Mouse (Mus musculus) fibroblast of lung, adult 2 months (primary cell): ENCODE measurements around the gene Gm20489.

Experiments
- DNase-seq: peaks from one replicate; pipeline ENCODE4 v3.0.0-alpha.2; 2011; ENCODE audit warnings: low read depth

Gm20489 gene

DNA sequence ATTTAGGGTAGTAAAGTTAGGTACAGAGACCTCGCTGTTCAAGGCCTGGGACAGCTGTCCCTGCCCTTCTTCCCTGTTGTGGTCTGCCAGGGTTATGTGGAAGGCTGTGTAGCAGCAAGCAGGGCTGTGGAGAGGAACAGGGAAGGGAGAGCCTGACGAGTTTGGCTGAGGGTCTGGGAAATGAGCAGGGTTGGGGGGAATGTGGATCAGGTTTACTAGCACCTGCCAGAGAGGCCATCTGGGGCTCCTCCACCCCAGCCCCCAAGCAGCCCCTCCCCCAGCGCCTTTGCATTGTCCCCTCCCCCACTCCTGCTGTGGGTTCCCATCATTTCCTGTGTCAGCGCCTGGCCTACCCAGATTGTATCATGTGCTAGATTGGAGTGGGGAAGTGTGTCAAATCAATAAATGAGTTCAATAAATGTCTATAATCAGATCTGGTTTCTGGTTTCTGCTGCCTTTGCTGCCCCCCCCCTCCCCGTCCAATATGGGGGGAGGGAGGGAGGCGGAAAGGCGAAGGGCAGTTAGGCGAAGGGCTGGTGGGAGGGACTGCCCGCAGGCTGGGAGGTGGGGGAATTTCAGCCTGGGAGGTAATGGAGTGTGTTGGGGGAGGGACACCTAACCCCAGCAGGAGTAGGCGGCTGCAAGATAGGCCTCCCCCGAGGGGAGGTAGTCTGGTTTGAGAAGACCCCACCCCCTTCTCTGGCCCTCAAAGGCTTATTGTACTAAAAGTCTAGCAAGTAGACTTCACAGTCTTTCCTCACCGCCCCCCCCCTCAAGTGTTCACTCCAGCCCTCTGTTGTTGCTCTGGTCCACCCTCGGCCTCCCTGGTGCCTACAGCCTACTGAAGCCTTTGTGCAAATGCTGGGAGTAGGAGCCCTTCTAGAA, 8.1 kb downstream of the Gm20489 start:
- DNase-seq, result no peak

GRCm38 (mm10) chrX:101256603-101257002, 12.2 kb downstream of the Gm20489 start:
- DNase-seq, result no peak

- DNase-seq, result no peak
Measured at GRCm38 (mm10) chrX:101254740-101255139, 14.1 kb downstream of the Gm20489 start.

GRCm38 (mm10) chrX:101253952-101254729, 14.7 kb downstream of the Gm20489 start, which contains the start of gene Foxo4:
Foxo4 (plus strand) TSS chrX:101254528.
- DNase-seq, result peak; percentile 69

DNA sequence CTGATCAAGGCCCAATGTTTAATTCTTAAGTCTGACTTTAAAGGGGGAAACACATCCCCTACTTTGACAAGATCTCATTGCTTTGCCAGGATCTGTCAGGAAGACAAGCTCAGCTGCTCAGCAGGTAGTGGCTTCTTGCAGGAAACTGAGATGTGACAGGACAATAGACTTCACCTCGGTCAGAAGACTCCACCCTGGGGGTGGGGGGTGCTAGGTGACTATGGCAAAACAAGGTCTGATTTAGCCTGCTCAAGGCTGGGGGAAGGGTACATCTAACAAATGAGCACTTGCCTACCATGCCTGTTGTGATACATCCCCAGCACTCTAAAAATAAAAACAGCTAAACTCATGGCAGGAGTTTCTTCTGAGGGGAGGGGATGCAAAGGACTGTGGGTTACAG, 23.8 kb downstream of the Gm20489 start:
- DNase-seq, result no peak

DNA sequence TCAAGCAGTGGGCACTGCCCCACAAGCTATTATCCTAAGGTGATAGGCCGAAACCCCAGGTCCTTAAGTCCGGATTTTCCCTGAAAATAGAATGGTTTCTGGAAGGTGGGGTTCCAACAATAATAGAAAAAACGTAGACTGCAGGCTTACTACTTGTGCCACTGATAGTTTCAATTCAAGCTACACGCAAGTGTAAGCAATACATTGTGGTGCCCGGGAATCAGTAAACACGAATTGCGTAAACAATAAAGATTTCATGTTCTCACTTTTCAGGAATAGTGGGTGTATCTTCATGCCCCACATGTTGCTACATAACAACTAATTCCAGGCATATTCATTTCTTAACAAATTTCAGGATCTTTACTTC, 46.0 kb downstream of the Gm20489 start:
- no peak for DNase-seq

DNA sequence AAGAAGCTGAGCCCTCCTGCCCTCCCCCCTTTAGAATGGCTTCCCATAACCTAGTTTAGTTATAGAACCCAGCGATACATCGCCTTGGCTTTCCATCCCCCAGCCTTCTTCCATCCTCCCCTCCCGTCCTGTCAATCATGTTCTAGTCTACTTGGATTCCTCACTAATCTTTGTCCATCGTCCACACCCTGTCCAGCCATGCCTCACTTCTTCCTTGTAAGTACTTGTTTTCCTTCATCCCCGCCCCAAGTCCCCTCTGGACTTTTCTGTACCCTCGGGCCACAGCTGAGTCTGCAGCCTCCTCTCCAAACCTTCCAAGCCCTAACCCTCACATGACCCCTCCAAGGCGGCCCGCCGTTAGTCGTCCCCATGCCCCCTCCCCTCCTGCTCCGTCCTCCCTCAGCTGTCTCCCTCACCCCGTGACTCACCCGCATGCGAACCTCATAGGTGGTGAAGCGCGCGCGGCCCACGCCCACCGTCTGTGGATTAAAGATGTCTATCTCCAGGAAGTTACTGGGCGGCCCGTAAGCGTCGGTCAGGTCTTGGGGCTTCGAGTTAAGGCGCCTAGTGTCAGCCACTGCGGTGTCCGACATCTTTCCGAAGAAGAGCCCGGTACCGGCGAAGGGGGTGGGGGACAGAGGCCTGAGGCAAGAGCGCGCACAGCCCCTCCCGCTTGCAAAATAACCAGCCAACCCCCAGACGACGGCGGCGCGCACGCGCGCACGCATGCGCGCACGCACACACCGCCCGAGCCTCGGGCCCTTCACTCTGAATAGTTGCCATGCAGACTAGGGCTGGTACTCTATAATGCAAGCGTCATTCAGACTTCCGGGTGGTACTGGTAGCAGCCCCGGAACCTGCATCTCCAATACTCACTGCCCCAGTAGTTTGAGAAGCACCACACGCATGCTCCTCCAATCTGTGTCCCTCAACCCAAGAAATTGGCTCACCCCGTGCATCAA, 46.7 kb downstream of the Gm20489 start, which contains the start of gene Snx12:
Gene Snx12 (minus strand): TSS at position 730 of the 962 bp plus-strand sequence.
- peak; percentile 76 for DNase-seq
